Mouse (Mus musculus) cerebellum, adult 8-10 months (tissue): ENCODE results near the gene Vil1.

Source experiments
- DNase-seq: peaks from one replicate; pipeline ENCODE4 v3.0.0; 2022

Vil1 gene

GRCm38 (mm10) chr1:74387386-74387988 is 21.7 kb upstream of the Vil1 start:
- DNase-seq = peak; percentile 36

DNA sequence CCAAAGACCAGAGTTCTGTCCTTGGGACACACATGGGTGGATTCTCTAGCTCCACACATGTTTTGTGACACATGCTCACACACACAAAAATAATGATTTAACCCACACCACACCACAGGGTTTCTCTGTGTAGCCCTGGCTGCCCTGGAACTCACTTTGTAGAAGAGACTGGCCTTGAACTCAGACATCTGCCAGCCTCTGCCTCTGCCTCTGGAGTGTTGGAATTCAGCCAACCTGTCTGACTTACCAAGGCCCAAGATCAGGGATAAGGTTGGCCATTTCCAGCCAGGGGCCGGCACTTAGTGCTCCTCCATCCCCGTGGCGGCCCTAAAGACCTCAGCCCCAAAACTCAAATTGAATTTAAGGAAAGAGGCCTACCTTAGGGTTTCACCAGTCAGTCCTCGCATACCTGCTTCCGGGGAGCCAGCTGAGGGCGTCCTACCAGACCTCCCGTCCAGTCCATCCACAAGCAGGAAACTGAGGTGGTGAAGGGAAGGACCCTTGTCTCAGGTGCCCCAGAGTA is 20.7 kb upstream of the Vil1 start:
- DNase-seq = no peak

- peak; percentile 14 for DNase-seq
Observed at GRCm38 (mm10) chr1:74389831-74390286, 19.3 kb upstream of the Vil1 start.

DNA sequence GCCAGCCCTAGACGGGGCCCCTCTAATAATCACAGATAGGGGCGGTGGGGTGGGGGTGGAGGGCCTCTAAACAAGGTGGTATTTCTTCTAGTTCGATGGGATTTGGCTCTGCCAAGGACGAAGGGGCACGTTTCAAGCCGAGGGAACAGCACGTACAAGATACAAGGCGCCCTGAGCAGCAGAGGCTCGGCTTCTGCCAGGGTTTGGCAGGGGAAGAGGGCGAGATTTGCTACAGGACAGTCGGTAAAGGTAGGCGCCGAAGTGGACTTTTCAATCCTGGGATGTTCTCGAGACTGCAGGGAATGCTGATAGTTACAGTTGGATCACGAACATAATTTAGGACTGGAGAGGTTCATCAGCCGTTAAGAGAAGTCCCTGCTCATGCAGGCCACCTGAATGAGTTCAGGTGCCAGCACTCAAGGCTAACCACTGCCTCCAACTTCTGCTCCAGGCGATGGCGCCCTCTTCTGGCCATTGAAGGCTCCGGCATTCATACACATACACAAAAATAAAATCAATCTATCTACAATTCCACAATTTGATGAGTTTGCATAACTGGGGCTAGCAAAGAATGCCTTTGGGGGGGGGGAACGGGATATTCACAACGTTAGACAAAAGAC is 18.8 kb upstream of the Vil1 start:
- peak; percentile 64 for DNase-seq

DNA sequence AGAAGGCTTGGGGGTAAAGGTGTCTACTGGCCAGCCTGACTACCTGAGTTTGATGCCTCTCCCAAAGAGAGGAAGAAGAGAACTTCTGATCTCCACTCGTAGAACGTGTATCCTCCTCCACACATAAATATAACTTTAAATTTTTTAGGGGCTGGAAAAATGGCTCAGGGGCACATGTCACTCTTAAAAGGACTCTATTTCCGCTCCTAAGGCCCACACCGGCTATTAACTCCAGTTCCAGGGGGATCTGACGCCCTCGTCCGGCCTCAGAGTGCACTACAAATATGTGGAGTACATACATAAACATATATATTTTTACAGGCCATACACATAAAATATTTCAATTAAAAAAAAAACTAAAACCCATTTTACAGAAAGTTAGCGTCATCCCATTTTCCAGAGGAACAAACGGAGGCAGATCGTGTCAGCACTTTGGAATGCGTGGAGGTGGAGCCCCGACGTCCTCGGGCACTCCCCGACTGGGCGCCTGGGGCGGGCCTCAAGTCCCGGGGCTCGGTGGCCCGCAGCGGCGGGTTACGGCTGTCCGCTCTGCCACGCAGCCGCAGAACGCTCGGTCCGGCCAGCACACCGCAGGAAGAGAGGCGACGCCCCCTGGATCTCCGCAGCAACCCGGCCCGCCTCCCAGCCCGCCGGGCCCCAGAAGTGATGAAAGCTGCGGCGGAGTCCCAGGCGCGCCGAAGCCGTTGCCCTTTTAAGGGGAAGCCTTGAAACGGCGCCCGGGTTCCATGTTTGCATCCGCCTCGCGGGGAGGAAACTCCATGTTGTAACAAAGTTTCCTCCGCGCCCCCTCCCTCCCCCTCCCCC is 18.0 kb upstream of the Vil1 start, which contains the start of gene Ctdsp1:
Ctdsp1 (plus strand) TSS at position 586 of the 825 bp plus-strand sequence.
- DNase-seq = peak; percentile 94

GRCm38 (mm10) chr1:74391844-74392441 is 17.2 kb upstream of the Vil1 start:
- peak; percentile 68 for DNase-seq

DNA sequence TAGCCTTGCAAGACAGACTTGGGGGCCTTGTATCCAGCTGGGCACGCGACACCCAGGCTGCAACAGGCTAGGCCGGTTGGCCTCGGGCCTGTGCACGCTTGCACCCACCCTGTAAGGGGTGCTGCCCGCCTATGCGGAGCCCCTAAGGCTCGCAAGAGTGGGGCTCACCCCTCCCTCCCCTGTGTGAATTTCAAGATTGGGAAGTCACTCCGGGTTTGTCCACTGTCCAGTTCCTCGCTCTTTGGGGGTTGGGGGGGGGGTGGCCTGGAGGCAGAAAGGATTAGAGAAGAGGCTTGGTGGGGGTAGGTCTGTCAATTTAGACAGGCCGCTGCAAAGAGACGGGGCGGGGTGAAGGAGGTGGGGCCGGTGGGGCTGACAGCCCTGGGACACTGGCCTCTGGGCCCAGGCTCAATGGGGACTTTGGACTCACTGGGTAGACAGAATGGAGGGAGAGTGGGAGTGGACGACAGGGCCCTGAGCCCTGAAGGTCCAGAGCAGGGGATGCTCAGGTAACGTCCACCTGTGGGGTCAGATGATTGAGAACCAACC is 16.7 kb upstream of the Vil1 start:
- DNase-seq = peak; percentile 30

DNA sequence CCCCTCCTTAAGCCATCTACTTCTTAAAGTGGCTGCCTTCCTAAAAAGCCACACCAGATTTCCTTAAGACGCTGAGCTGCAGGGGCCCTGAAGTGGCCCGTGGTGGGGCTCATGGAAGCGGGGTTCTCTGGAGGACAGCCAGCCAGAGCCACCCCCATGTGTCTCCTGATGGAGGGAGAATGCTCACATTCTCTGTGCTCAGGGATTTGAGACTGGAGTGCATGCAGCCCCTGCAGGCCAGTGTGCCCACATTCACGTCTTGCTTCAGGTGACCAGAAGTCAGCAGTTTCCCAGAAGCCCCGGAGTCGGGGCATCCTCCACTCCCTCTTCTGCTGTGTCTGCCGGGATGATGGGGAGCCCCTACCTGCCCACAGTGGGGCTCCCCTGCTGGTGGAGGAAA is 16.2 kb upstream of the Vil1 start:
- peak; percentile 37 for DNase-seq

DNA sequence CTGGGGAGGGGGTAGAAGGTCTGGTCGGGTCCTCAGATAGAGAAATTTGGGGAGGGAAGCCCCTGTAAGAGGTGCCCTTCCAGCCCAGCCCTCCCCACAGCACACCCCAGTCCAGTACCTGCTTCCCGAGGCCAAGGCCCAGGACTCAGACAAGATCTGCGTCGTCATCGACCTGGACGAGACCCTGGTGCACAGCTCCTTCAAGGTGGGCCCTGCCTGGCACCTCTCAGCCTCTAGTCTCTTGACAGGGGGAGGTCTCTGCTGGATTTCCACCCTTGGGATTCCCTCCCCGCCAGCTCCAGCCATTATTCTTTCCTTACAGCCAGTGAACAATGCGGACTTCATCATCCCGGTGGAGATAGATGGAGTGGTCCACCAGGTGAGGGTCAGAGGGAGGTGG is 15.5 kb upstream of the Vil1 start:
- DNase-seq = peak; percentile 27

DNA sequence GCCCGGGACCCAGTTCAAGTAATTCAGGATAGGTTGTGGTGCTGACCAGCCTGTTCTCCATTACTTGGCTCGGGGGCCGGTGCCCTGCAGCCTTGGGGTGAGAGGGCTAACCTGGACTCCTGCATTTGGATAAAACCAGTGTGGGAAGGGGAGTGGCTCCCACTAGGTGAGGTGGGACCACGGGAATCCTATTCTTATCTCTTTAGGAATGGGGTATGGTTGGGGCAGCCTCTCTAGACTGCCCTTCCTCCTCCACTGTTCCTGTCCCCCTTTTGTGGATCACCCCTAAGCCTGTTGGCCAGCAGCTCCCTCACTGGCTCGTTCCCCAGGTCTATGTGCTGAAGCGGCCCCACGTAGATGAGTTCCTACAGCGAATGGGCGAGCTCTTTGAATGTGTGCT is 14.9 kb upstream of the Vil1 start:
- peak; percentile 20 for DNase-seq

GRCm38 (mm10) chr1:74394858-74395257 is 14.3 kb upstream of the Vil1 start:
- peak; percentile 12 for DNase-seq

DNA sequence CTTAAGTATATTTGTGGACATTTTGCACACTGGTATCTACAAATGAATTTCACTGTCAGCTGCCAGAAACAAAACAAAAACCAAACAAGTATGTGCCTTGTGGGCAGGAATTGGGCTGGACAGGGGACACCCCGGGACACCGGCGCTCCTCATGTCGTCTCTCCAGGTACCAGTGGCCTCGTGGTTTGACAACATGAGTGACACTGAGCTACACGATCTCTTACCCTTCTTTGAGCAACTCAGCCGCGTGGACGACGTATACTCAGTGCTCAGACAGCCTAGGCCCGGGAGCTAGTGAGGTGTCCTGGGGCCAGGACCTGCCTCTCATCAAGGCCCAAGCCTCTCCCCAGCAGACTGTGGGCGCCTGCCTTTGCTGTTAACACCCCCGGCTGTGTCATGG is 13.9 kb upstream of the Vil1 start:
- peak; percentile 17 for DNase-seq

- peak; percentile 19 for DNase-seq
Observed at GRCm38 (mm10) chr1:74396456-74397222, 12.5 kb upstream of the Vil1 start.

GRCm38 (mm10) chr1:74397268-74397918 is 11.8 kb upstream of the Vil1 start:
- peak; percentile 96 for DNase-seq

DNA sequence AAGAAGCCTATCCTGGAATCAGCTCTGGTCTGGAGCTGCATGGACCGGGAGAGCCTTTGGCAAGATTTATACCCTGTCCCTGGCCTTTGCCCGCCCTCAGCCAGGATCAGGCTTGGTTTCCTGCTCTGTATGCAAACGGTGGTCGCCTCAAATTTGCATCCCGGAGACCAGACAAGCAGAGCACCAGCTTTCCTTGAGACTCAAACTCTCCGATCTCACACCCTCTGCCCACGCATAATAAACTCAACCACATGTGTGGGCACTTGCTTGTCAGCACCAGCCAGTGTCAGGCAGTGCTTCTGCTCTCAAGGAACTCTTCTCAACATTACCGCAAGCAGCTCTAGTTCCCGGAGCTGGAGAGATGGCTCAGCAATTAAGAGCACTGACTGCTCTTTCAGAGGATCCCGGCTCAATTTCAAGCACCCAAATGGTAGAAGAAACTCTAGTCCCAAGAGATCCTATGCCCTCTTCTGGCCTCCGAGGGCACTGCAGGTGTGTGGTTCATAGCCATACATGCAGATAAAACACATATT is 11.2 kb upstream of the Vil1 start:
- DNase-seq = peak; percentile 76

- DNase-seq = no peak
Observed at GRCm38 (mm10) chr1:74400531-74400930, 8.6 kb upstream of the Vil1 start.

DNA sequence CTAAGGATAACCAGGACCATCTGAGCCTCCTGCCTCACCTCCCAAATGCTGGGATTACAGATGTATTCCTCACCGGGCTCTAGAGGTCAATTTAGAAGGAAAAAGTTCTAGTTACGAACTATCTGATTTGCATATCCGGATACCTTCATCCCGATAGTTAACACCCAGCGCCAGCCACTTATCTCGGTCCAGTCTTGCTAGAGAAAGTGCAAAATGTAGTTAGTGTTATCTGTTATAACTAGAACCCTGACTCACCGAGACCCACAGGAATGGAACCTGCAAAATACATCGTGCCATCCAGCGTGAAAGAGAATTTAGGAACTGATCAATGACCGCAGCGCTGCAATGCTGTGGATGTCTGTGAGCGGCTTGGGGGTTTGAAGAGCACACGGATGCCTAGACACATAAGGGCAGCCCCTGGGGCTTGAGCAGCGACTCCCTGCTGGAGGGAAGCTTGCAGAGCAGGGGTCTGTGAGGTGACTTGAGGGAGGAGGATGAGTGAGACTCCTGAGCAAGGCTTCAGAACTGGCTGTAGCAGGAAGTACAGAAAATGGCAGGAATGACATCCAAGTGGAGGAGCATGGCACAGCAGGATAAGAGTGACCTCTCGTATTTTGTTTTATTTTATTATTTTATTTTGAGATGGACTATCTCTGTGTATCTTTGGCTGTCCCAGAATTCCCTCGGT is 8.0 kb upstream of the Vil1 start:
- no peak for DNase-seq

DNA sequence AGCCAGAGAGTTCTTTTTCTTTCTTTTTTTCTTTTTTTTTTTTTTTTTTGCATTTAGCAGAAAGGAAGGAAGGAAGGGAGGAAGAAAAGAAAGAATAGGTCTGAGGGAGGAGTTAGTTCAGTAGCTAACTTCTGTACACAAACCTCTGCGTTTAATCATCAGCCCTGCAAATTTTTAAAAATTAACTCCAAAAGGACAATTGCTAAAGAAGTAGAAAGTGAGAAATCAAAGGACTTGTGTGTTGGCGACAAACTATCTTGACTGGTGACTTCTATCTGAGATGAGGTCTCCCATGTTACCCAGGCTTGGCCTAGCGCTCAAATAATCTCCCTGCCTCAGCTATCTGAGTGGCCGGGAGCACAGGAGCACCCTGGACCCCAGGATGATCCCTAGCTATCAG is 5.0 kb upstream of the Vil1 start:
- no peak for DNase-seq

GRCm38 (mm10) chr1:74411753-74412325 is 2.7 kb downstream of the Vil1 start:
- no peak for DNase-seq

DNA sequence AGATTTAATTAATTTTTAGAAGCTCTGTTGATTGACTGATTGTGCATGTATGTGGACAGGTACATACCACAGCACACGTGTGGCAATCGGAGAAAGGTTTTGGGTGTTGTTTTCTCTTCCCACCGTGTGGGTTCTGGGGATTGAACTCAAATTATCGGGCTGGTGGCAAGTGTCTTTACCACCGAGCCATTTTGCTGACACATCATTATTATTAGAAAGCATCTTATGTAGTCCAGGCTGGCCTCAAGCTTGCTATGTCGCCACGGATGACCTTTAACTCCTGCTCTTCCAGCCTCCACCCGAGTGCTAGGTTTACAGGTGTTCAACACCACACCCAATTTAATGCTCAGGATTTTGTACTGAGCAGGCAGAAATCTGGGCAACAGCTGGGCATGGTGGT is 3.5 kb downstream of the Vil1 start:
- no peak for DNase-seq
